Comparison of ENCODE assay signal across 13 mouse cellular contexts in genomic region chr7:55912118-55912517, GRCm38 (mm10).
"Had no signal": no experiment of that assay in that cellular context is flagged by ENCODE, and none has a peak within 500 bp of the region (broad histone marks: within the 10 kb centered on the region; RNA-seq: fewer than 3 reads in every experiment).

No protein-coding gene starts in this region.

- H3K4me3 ChIP-seq: kidney, embryonic 15.5 days; liver, embryonic 13.5 days; midbrain, embryonic 12.5 days; midbrain, embryonic 15.5 days; neural tube, embryonic 12.5 days; neural tube, embryonic 15.5 days had no signal

- H3K27me3 ChIP-seq: kidney, embryonic 15.5 days; liver, embryonic 13.5 days; midbrain, embryonic 12.5 days; midbrain, embryonic 15.5 days; neural tube, embryonic 12.5 days; neural tube, embryonic 15.5 days had no signal

- H3K27ac ChIP-seq: kidney, embryonic 15.5 days; liver, embryonic 13.5 days; midbrain, embryonic 12.5 days; midbrain, embryonic 15.5 days; neural tube, embryonic 12.5 days; neural tube, embryonic 15.5 days had no signal

- H3K9ac ChIP-seq: kidney, embryonic 15.5 days; liver, embryonic 13.5 days; midbrain, embryonic 12.5 days; midbrain, embryonic 15.5 days; neural tube, embryonic 12.5 days; neural tube, embryonic 15.5 days had no signal

- H3K4me2 ChIP-seq: kidney, embryonic 15.5 days; liver, embryonic 13.5 days; midbrain, embryonic 12.5 days; midbrain, embryonic 15.5 days; neural tube, embryonic 12.5 days; neural tube, embryonic 15.5 days had no signal

- H3K9me3 ChIP-seq: kidney, embryonic 15.5 days; liver, embryonic 13.5 days; midbrain, embryonic 12.5 days; midbrain, embryonic 15.5 days; neural tube, embryonic 12.5 days; neural tube, embryonic 15.5 days had no signal

- DNase-seq: liver, embryonic 13.5 days; lung, adult 2 months; lung, postnatal 14 days; lung, postnatal 4 days; right cerebral cortex, adult 18-20 months; right cerebral cortex, postnatal 14 days; thymus, adult 18-20 months; thymus, postnatal 36 days had no signal

- ATAC-seq: midbrain, embryonic 15.5 days had no signal

- H3K4me1 ChIP-seq: kidney, embryonic 15.5 days; liver, embryonic 13.5 days; midbrain, embryonic 12.5 days; midbrain, embryonic 15.5 days; neural tube, embryonic 12.5 days; neural tube, embryonic 15.5 days had no signal
